Mouse (Mus musculus) ES-E14 (cell line): Measurements from ENCODE around the gene Cachd1. TPM values are rescaled to one million over a fixed set of nuclear protein-coding genes. Genes with fewer than 3 reads are reported as not detected.

Experiments
- DNase-seq: peaks from one replicate; pipeline ENCODE4 v3.0.0-alpha.2; 2013; ENCODE audit warnings: low read depth, low spot score
- H3K27ac ChIP-seq: 2 replicates; pipeline ENCODE4 v1.5.1; 2012; ENCODE audit warnings: low read depth, mild to moderate bottlenecking, low read length, moderate library complexity, mixed read lengths; ENCODE audit not compliant: poor library complexity, insufficient read depth, severe bottlenecking
- H3K36me3 ChIP-seq: 2 replicates; pipeline ENCODE4 v1.6.1; 2012; ENCODE audit warnings: mild to moderate bottlenecking, low read length, moderate library complexity, mixed read lengths; ENCODE audit not compliant: control insufficient read depth, poor library complexity, insufficient read depth, severe bottlenecking
- H3K4me1 ChIP-seq, 2 experiments: fragments of 150-350 bp in 1 of 2; sonication (generic) in 1 of 2; 2 replicates each; pipeline ENCODE4 v1.6.1; 2012; ENCODE audit warnings: low read length in 2 of 2, mild to moderate bottlenecking in 1 of 2, mixed read lengths in 1 of 2; ENCODE audit not compliant: control insufficient read depth in 2 of 2, insufficient read depth in 2 of 2, poor library complexity in 1 of 2
- H3K4me3 ChIP-seq, 2 experiments: fragments of 150-350 bp in 1 of 2; sonication (generic) in 1 of 2; 2 replicates each; pipeline ENCODE4 v1.5.1; 2012; ENCODE audit warnings: low read length in 2 of 2, low read depth in 1 of 2, mild to moderate bottlenecking in 1 of 2, mixed read lengths in 1 of 2; ENCODE audit not compliant: insufficient read depth in 1 of 2, poor library complexity in 1 of 2, severe bottlenecking in 1 of 2
- H3K9ac ChIP-seq: 2 replicates; pipeline ENCODE4 v1.6.1; 2012; ENCODE audit warnings: low read depth, mild to moderate bottlenecking, low read length, mixed read lengths; ENCODE audit not compliant: poor library complexity, insufficient read depth, severe bottlenecking
- H3K9me3 ChIP-seq: fragments of 150-350 bp; sonication (generic); 2 replicates; pipeline ENCODE4 v1.6.1; 2012; ENCODE audit warnings: low read depth, mild to moderate bottlenecking, low read length; ENCODE audit not compliant: control insufficient read depth, insufficient read depth
- CHD2 ChIP-seq: IDR thresholded peaks from 2 replicates; pipeline ENCODE4 v1.6.1; 2014; ENCODE audit warnings: mild to moderate bottlenecking, low read depth, low read length, inconsistent platforms
- HCFC1 ChIP-seq: IDR thresholded peaks from 2 replicates; pipeline ENCODE4 v1.6.1; 2012; ENCODE audit warnings: low read length, inconsistent platforms, borderline replicate concordance; ENCODE audit not compliant: insufficient read depth
- MAFK ChIP-seq: IDR thresholded peaks from 2 replicates; pipeline ENCODE4 v1.6.1; 2014; ENCODE audit warnings: mild to moderate bottlenecking, low read depth, low read length, inconsistent platforms; ENCODE audit not compliant: insufficient read depth
- ZC3H11A ChIP-seq: IDR thresholded peaks from 2 replicates; pipeline ENCODE4 v1.6.1; 2012; ENCODE audit warnings: low read depth, mild to moderate bottlenecking, inconsistent platforms, low read length, borderline replicate concordance
- ZNF384 ChIP-seq: IDR thresholded peaks from 2 replicates; pipeline ENCODE4 v1.6.1; 2012; ENCODE audit warnings: low read depth, low read length, inconsistent platforms
- in situ Hi-C, 2 experiments: fragments of 600-800 bp; cut with MboI; formaldehyde crosslinking; loops; one replicate each; pipeline ENCODE4 v1.15.1; 2025; ENCODE audit warnings: low sequenced_read_pairs in 2 of 2, inconsistent platforms in 1 of 2; ENCODE audit not compliant: unreplicated experiment in 2 of 2
- total RNA-seq: library from RNA; depleted of rRNA; stranded (reverse); fragments of 300-350 nt; gene quantifications from 2 replicates; pipeline ENCODE4 v1.2.3, GENCODE M21; 2012; rRNA removed

Cachd1 gene
- total RNA-seq, 1 experiment, result 7.6 TPM

DNA sequence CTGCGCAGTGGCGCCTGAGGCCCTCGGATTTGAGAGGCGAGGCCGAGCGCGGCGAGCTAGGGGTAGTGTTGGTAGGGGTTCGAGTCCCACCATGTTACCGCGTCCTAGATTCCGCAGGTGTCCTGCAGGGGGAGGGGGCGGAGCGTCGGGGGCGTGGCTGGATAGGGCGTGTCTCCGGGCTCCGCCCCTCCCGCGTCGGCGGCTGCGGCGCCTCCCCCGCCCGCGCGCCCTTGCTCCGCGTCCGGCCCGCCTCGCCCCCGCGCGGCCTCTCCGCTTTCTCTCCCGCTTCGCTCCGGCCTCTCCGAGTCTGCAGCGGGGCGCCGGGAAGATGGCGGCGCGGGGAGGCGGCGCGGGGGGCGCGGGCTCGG, 292.3 kb downstream of the Cachd1 start, which contains the start of gene Raver2:
Gene Raver2, plus strand, starts transcription at position 198 of the 368 bp plus-strand sequence.
- in situ Hi-C loops, result no loop called here
- no peaks in the 10 kb centered on the region for H3K36me3 ChIP-seq
- TF ChIP-seq ZNF384 (no peak), HCFC1 (no peak), MAFK (no peak), CHD2 (no peak), ZC3H11A (no peak)
- DNase-seq, result peak; percentile 48
- no peak within 1 kb of the TSS for H3K27ac ChIP-seq
- H3K9ac ChIP-seq, result peak within 1 kb of the TSS; percentile 82
- peak within 1 kb of the TSS; percentile 82 to 86 for H3K4me3 ChIP-seq
- no peaks in the 10 kb centered on the region for H3K9me3 ChIP-seq
- H3K4me1 ChIP-seq, result no peaks in the 10 kb centered on the region

DNA sequence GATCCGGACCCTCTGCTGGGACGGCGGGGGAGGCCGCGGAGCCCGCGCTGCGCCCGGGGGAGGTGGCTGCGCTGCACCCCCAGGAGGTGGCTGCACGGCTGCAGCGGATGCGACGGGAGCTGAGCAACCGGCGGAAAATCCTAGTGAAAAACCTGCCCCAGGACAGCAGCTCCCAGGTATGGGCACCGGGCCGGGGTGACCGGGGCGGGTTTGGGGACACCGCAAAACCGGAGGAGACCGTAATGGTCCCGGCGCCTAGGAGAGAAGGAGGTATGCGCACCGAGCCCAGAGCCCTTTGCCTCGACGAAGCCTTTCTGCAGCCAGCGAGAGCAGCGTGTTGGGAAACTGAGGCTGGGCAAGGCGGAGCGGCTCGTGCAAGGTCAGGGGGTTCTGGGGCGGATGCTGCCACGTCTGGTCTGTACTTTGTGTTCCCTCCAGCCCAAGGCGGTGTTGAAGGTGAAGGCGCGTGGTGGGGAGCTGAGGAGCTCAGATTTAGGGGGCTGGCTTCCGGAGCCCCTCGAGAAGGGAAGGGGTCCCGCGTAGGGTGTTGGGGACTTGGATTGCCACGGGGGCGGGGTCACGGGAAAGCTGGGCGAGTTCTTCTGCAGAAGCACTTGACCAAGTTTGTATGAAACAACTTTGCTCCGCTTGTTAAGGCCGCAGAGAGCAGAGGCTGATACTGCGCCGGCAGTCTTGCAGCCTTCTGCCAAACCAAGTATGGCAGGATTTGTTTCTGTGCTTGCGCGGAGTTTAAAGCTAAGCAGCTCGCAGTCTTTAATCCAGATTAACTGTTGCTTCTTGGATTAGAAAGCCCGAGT, 292.9 kb downstream of the Cachd1 start:
- in situ Hi-C loops, result no loop called here
- no peaks in the 10 kb centered on the region for H3K9me3 ChIP-seq
- peak overlapping the region; percentile 82 to 86 for H3K4me3 ChIP-seq
- H3K9ac ChIP-seq, result peak overlapping the region; percentile 82
- DNase-seq, result no peak
- TF ChIP-seq MAFK, result no peak
- no peak for TF ChIP-seq HCFC1
- TF ChIP-seq ZNF384, result no peak
- no peak for TF ChIP-seq CHD2
- no peak for TF ChIP-seq ZC3H11A
- no peaks in the 10 kb centered on the region for H3K36me3 ChIP-seq
- no peaks in the 10 kb centered on the region for H3K4me1 ChIP-seq
- no peak overlapping the region for H3K27ac ChIP-seq

DNA sequence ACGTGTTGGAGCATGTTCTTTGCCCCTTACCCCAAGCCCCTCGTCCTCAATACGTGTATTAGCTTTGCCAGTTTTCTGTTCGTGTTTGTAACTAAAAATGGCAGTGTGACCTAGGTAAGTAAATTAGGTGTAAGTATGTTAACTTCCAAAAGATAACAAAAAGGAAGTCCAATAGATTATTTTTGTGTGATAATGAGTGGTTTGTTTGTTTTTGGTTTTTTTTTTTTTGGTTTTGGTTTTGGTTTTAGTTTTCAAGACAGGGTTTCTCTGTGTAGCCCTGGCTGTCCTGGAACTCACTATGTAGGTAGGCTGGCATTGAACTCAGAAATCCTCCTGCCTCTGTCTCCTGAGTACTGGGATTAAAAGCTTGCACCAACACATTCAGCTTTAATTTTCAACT, 295.1 kb downstream of the Cachd1 start:
- Histone ChIP-seq H3K27ac (no peak overlapping the region), H3K9me3 (no peaks in the 10 kb centered on the region), H3K4me1 (no peaks in the 10 kb centered on the region), H3K36me3 (no peaks in the 10 kb centered on the region), H3K4me3 (no peak overlapping the region), H3K9ac (no peak overlapping the region)
- DNase-seq, result no peak
- in situ Hi-C loops, result no loop called here
- no peak for TF ChIP-seq ZC3H11A
- no peak for TF ChIP-seq MAFK
- TF ChIP-seq CHD2, result no peak
- no peak for TF ChIP-seq ZNF384
- TF ChIP-seq HCFC1, result no peak

DNA sequence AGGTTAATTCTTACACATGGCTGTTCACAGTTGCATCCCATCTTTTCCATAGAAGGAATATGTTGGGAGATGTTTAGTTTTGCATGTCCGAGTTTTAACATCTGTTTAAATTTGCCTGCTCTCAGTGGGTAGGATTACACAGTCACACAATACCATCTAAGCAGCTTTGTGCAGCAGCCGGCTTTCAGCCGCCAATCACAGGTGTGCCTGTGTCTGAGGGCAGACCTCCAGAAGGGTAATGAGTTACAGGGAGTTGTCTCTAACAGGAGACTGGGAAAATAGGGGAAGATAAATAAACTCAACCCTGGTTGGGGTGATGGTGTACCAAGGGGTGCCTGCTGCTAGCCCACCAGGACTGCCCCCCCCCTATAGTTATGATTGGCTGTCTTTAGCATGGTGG, 299.9 kb downstream of the Cachd1 start:
- Histone ChIP-seq H3K4me3 (no peak overlapping the region), H3K4me1 (no peaks in the 10 kb centered on the region), H3K27ac (no peak overlapping the region), H3K9me3 (no peaks in the 10 kb centered on the region), H3K9ac (no peak overlapping the region), H3K36me3 (no peaks in the 10 kb centered on the region)
- in situ Hi-C loops, result no loop called here
- DNase-seq, result no peak
- TF ChIP-seq ZC3H11A, result no peak
- no peak for TF ChIP-seq ZNF384
- TF ChIP-seq MAFK, result no peak
- TF ChIP-seq CHD2, result no peak
- no peak for TF ChIP-seq HCFC1

Other genes starting within 250 kb of the Cachd1 start
- not detected in 2 replicates for gene Gm10577, start 244.0 kb downstream of the Cachd1 start, total RNA-seq